17 mouse cellular contexts compared by ENCODE assay signal in genomic region chr6:43658290-43658689, GRCm38 (mm10). TPM values are rescaled to one million over a fixed set of nuclear protein-coding genes. Genes with fewer than 3 reads are reported as not detected.
DNase-seq lines count a peak whose midpoint lies in the region; ATAC-seq and TF ChIP-seq lines count a peak whose summit lies in the region.
"Had no signal": no experiment of that assay in that cellular context is flagged by ENCODE, and none has a peak within 500 bp of the region (broad histone marks: within the 10 kb centered on the region; RNA-seq: fewer than 3 reads in every experiment).

No protein-coding gene starts in this region.

- H3K4me2 ChIP-seq in liver, embryonic 11.5 days: peak overlapping the region; percentile 22; the same call in 1 of the 2 replicates
- H3K4me2 ChIP-seq: midbrain, embryonic 12.5 days; neural tube, embryonic 15.5 days had no signal

- H3K27ac ChIP-seq in liver, embryonic 11.5 days (ENCODE audit: low read depth, low read length): no peak overlapping the region
- H3K27ac ChIP-seq: midbrain, embryonic 12.5 days; neural tube, embryonic 15.5 days had no signal

- peaks cover 35% of the 10 kb centered on the region for H3K36me3 ChIP-seq in G1E (replicated peaks)
- no peaks in the 10 kb centered on the region for H3K36me3 ChIP-seq in liver, embryonic 11.5 days (ENCODE audit: control insufficient read depth, insufficient read depth, low read length)
- H3K36me3 ChIP-seq: midbrain, embryonic 12.5 days; neural tube, embryonic 15.5 days had no signal

- no peak overlapping the region for H3K9ac ChIP-seq in liver, embryonic 11.5 days (ENCODE audit: low read depth, low read length)
- H3K9ac ChIP-seq: midbrain, embryonic 12.5 days; neural tube, embryonic 15.5 days had no signal

- intact Hi-C loops in left cerebral cortex, postnatal 25 days (cut with DNase I): no loop called here

- TF ChIP-seq CTCF in G1E (IDR thresholded peaks at IDR 0.05; ENCODE audit: low read depth, low read length): no peak

- peak; percentile 75 for ATAC-seq in G1E (ENCODE audit: extremely low read depth, insufficient number of reproducible peaks, low FRiP score, poor library complexity, severe bottlenecking)
- ATAC-seq in liver, embryonic 11.5 days (replicated peaks; ENCODE audit: low FRiP score): peak; percentile 89
- ATAC-seq in megakaryocyte-erythroid progenitor cell, adult 5-6 weeks (replicated peaks; ENCODE audit: low FRiP score, low TSS enrichment, poor library complexity, severe bottlenecking): peak; percentile 81

- no peak overlapping the region; the same call in 1 of the 2 replicates for H3K4me3 ChIP-seq in G1E (ENCODE audit: low read depth, low read length)
- no peak overlapping the region for H3K4me3 ChIP-seq in liver, embryonic 11.5 days (ENCODE audit: low read depth, low read length)
- H3K4me3 ChIP-seq: midbrain, embryonic 12.5 days; neural tube, embryonic 15.5 days had no signal

- H3K4me1 ChIP-seq in G1E (ENCODE audit: insufficient read depth, low read depth, low read length): peaks cover 42% of the 10 kb centered on the region
- H3K4me1 ChIP-seq in liver, embryonic 11.5 days (replicated peaks; ENCODE audit: control insufficient read depth, insufficient read depth, low read length): peaks cover 9% of the 10 kb centered on the region; the same call in 1 of the 2 replicates
- H3K4me1 ChIP-seq: midbrain, embryonic 12.5 days; neural tube, embryonic 15.5 days had no signal

- DNase-seq in G1E (ENCODE audit: low spot score): no peak
- DNase-seq in c-Kit-positive CD71-positive TER-119-positive erythroid progenitor cells, embryonic 14.5 days (ENCODE audit: low spot score): peak; percentile 77
- DNase-seq in liver, embryonic 11.5 days (ENCODE audit: low spot score): no peak
- no peak for DNase-seq in left cerebral cortex, postnatal 25 days (ENCODE audit: low spot score in 2 of 2)
- no peak for DNase-seq in spleen, postnatal 4 days (ENCODE audit: low spot score in 2 of 2)
- DNase-seq in embryo, embryonic 9.5 days (ENCODE audit: extremely low spot score): no peak
- DNase-seq: adrenal gland, adult 2 months; cerebellum, adult 11 months; cerebellum, postnatal 14 days; heart, adult 18-20 months; kidney, postnatal 25 days; lung, adult 18-20 months; lung, postnatal 4 days; thymus, adult 2 months had no signal

- H3K27me3 ChIP-seq in G1E (ENCODE audit: insufficient read depth, low read length): no peaks in the 10 kb centered on the region
- no peaks in the 10 kb centered on the region for H3K27me3 ChIP-seq in liver, embryonic 11.5 days (replicated peaks; ENCODE audit: control insufficient read depth, insufficient read depth, low read length)
- H3K27me3 ChIP-seq: midbrain, embryonic 12.5 days; neural tube, embryonic 15.5 days had no signal

- no peaks in the 10 kb centered on the region for H3K9me3 ChIP-seq in G1E (replicated peaks)
- no peaks in the 10 kb centered on the region for H3K9me3 ChIP-seq in liver, embryonic 11.5 days (ENCODE audit: control insufficient read depth, low read length)
- H3K9me3 ChIP-seq: midbrain, embryonic 12.5 days; neural tube, embryonic 15.5 days had no signal

- WGBS in liver, embryonic 11.5 days: 46% methylated on average over 4 of the region's 4 CpGs

RNA-seq across cellular contexts. Expression of gene Tpk1, which starts 7.8 kb away (rescaled TPM):
- total RNA-seq in G1E (2014; fragmentation: Nextera tagmentation) (27.5 and 34.7 TPM in 2 replicates), G1E (2017) (10.3 and 10.9 TPM in 2 replicates)
- polyA plus RNA-seq in G1E (2012): 2.0 and 2.5 TPM in 2 replicates
- 10.0 and 11.9 TPM in 2 replicates for polyA plus RNA-seq in liver, embryonic 11.5 days (2014; fragmentation: Nextera tagmentation; extraction: Ambion mirVana)
- 12.0 and 14.6 TPM in 2 replicates for total RNA-seq in megakaryocyte-erythroid progenitor cell, adult 5-6 weeks (2014; fragmentation: Nextera tagmentation)
- total RNA-seq in megakaryocyte-erythroid progenitor cell, adult 5-6 weeks (2017): 10.3 and 10.5 TPM in 2 replicates
- total RNA-seq in left cerebral cortex, postnatal 25 days (2021): 1 to 10 TPM; 3.1 to 4.2 TPM
